Mouse (Mus musculus) liver, postnatal 0 days (tissue): ENCODE results near the gene Lgmn.

Experiments used
- CTCF ChIP-seq: sonication (generic); IDR thresholded peaks from 2 replicates; pipeline ENCODE4 v1.5.1; 2016; ENCODE audit warnings: antibody characterized with exemption, low read depth
- EP300 ChIP-seq: IDR thresholded peaks from 2 replicates; pipeline ENCODE4 v1.6.1; 2016; ENCODE audit warnings: antibody characterized with exemption, low read depth, mild to moderate bottlenecking

GRCm38 (mm10) chr12:102395998-102396991 lies 43.3 kb downstream of the Lgmn start:
- TF ChIP-seq CTCF (no peak), EP300 (no peak)
